8 mouse cellular contexts compared by ENCODE assay signal in the genomic region with DNA sequence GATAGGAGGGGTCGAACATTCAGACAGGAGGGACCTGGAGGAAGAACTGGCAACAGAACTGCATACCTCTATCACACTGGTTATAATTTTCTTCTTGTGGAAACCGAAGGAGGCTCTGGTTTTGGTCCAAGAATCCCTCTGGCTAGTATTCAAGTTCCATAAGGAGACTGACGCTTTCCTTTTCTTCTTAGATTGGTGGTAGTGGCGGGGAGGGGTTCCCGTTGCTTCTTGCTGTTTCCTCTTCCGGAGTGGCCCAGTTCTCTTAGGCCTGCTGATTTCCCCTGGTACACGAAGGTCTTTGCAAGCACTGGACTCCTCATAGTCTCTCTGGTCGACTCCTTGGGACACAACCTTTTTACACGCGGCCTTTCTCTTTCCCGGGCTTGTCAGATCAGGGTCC. TPM values are rescaled to one million over a fixed set of nuclear protein-coding genes. Genes with fewer than 3 reads are reported as not detected.
DNase-seq lines count a peak whose midpoint lies in the region; ATAC-seq and TF ChIP-seq lines count a peak whose summit lies in the region.

No protein-coding gene starts in this region.

- DNase-seq in brain, embryonic 14.5 days (ENCODE audit: low read depth): peak; percentile 29
- no peak for DNase-seq in liver, embryonic 14.5 days (ENCODE audit: low read depth in 3 of 3, low spot score in 3 of 3)
- peak; percentile 38 for DNase-seq in thymus, postnatal 14 days
- DNase-seq in layer of hippocampus, adult 9-10 months (ENCODE audit: low spot score): no peak
- DNase-seq in cerebellum, postnatal 4 days (ENCODE audit: low spot score in 2 of 2): no peak
- no peak for DNase-seq in adrenal gland, adult 8-10 months

- no peak for ATAC-seq in hindbrain, embryonic 13.5 days (ENCODE audit: low FRiP score)
- no peak for ATAC-seq in liver, embryonic 14.5 days (ENCODE audit: insufficient read depth)

- peak overlapping the region; percentile 93 for H3K4me3 ChIP-seq in ES-Bruce4 (ENCODE audit: low read depth, low read length)
- H3K4me3 ChIP-seq in hindbrain, embryonic 13.5 days: peak overlapping the region; percentile 76
- H3K4me3 ChIP-seq in liver, embryonic 14.5 days (ENCODE audit: insufficient read depth in 1 of 2, low read depth in 2 of 2, low read length in 2 of 2): peak overlapping the region; percentile 82 to 97

- H3K27me3 ChIP-seq in ES-Bruce4 (ENCODE audit: control insufficient read depth, insufficient read depth, low read length, poor library complexity, severe bottlenecking): no peaks in the 10 kb centered on the region
- H3K27me3 ChIP-seq in hindbrain, embryonic 13.5 days: no peaks in the 10 kb centered on the region
- H3K27me3 ChIP-seq in liver, embryonic 14.5 days (ENCODE audit: control insufficient read depth, insufficient read depth, low read length): no peaks in the 10 kb centered on the region

- TF ChIP-seq EP300 in ES-Bruce4 (IDR thresholded peaks at IDR 0.05; ENCODE audit: insufficient read depth, low read depth, low read length): no peak
- no peak for TF ChIP-seq EP300 in liver, embryonic 14.5 days (IDR thresholded peaks at IDR 0.05; ENCODE audit: low read depth)

- H3K4me1 ChIP-seq in ES-Bruce4 (ENCODE audit: control insufficient read depth, insufficient read depth, low read length): no peaks in the 10 kb centered on the region
- peaks cover 27% of the 10 kb centered on the region for H3K4me1 ChIP-seq in hindbrain, embryonic 13.5 days (replicated peaks)
- peaks cover 21 to 30% of the 10 kb centered on the region in 2 experiments for H3K4me1 ChIP-seq in liver, embryonic 14.5 days (replicated peaks; ENCODE audit: control insufficient read depth in 2 of 2, insufficient read depth in 2 of 2, low read length in 1 of 2)

- H3K4me2 ChIP-seq in hindbrain, embryonic 13.5 days: peak overlapping the region; percentile 90
- H3K4me2 ChIP-seq in liver, embryonic 14.5 days (ENCODE audit: low read depth): peak overlapping the region; percentile 87

- TF ChIP-seq POLR2A in ES-Bruce4 (IDR thresholded peaks at IDR 0.05; ENCODE audit: insufficient read depth, low read length): no peak
- no peak for TF ChIP-seq POLR2A in brain, embryonic 14.5 days (IDR thresholded peaks at IDR 0.05; ENCODE audit: borderline replicate concordance, extremely low read depth, insufficient read depth, insufficient read length, poor library complexity, severe bottlenecking)

- H3K9ac ChIP-seq in ES-Bruce4 (ENCODE audit: low read depth, poor library complexity, severe bottlenecking): peak overlapping the region; percentile 93
- peak overlapping the region; percentile 79 for H3K9ac ChIP-seq in hindbrain, embryonic 13.5 days
- H3K9ac ChIP-seq in liver, embryonic 14.5 days (replicated peaks): peak overlapping the region; percentile 90

- peaks cover 42% of the 10 kb centered on the region for H3K36me3 ChIP-seq in ES-Bruce4 (ENCODE audit: control insufficient read depth, insufficient read depth, low read length, poor library complexity, severe bottlenecking)
- H3K36me3 ChIP-seq in hindbrain, embryonic 13.5 days: peaks cover 11% of the 10 kb centered on the region; the same call in 1 of the 2 replicates
- H3K36me3 ChIP-seq in liver, embryonic 14.5 days (replicated peaks; ENCODE audit: control insufficient read depth, insufficient read depth, low read depth): peaks cover 20% of the 10 kb centered on the region

- H3K9me3 ChIP-seq in ES-Bruce4 (replicated peaks; ENCODE audit: control insufficient read depth, insufficient read depth, low read length, poor library complexity, severe bottlenecking): peaks cover 14% of the 10 kb centered on the region; the same call in 1 of the 2 replicates
- no peaks in the 10 kb centered on the region for H3K9me3 ChIP-seq in hindbrain, embryonic 13.5 days
- H3K9me3 ChIP-seq in liver, embryonic 14.5 days (ENCODE audit: control insufficient read depth, low read length): no peaks in the 10 kb centered on the region

- 43% methylated on average over 11 of the region's 11 CpGs for WGBS in hindbrain, embryonic 13.5 days
- 7% methylated on average over 11 of the region's 11 CpGs for WGBS in liver, embryonic 14.5 days (ENCODE audit: insufficient replicate concordance)

- TF ChIP-seq CTCF in ES-Bruce4 (IDR thresholded peaks at IDR 0.05; ENCODE audit: low read depth, low read length): no peak
- no peak for TF ChIP-seq CTCF in brain, embryonic 14.5 days (IDR thresholded peaks at IDR 0.05; ENCODE audit: borderline replicate concordance, extremely low read depth, insufficient read depth, insufficient read length)
- TF ChIP-seq CTCF in liver, embryonic 14.5 days (IDR thresholded peaks at IDR 0.05; ENCODE audit: low read depth): no peak

- H3K27ac ChIP-seq in ES-Bruce4 (ENCODE audit: insufficient read depth, low read length): no peak overlapping the region
- H3K27ac ChIP-seq in hindbrain, embryonic 13.5 days: no peak overlapping the region
- no peak overlapping the region for H3K27ac ChIP-seq in liver, embryonic 14.5 days

RNA-seq across cellular contexts. Expression of a gene that starts 1.0 kb away (rescaled TPM):
- polyA plus RNA-seq in ES-Bruce4 (2011; ENCODE audit: insufficient read depth, insufficient read length, low read depth, missing spikeins): 13.0 and 14.0 TPM in 2 replicates
- polyA plus RNA-seq in brain, embryonic 14.5 days (2012; rRNA removed): 2.1 and 3.2 TPM in 2 replicates
- polyA plus RNA-seq in hindbrain, embryonic 13.5 days (2015; fragmentation: Nextera tagmentation; extraction: Ambion mirVana): 3.7 and 3.8 TPM in 2 replicates
- 4.5 and 5.7 TPM in 2 replicates for polyA plus RNA-seq in liver, embryonic 14.5 days (2012; rRNA removed)
- 10.5 and 12.6 TPM in 2 replicates for polyA plus RNA-seq in liver, embryonic 14.5 days (2014; fragmentation: Nextera tagmentation; extraction: Ambion mirVana)
- total RNA-seq in adrenal gland, adult 8-10 months (2022): under 1 TPM; 0.26 to 0.71 (median 0.49) TPM

RNA-seq across cellular contexts. Expression of a gene that starts 23.1 kb away (rescaled TPM):
- polyA plus RNA-seq in ES-Bruce4 (2011; ENCODE audit: insufficient read depth, insufficient read length, low read depth, missing spikeins): 0.42 and 0.55 TPM in 2 replicates
- polyA plus RNA-seq in brain, embryonic 14.5 days (2012; rRNA removed): 0.44 and 0.53 TPM in 2 replicates
- 0.28 and 0.42 TPM in 2 replicates for polyA plus RNA-seq in hindbrain, embryonic 13.5 days (2015; fragmentation: Nextera tagmentation; extraction: Ambion mirVana)
- polyA plus RNA-seq in liver, embryonic 14.5 days (2012; rRNA removed): 0.05 and 0.08 TPM in 2 replicates
- polyA plus RNA-seq in liver, embryonic 14.5 days (2014; fragmentation: Nextera tagmentation; extraction: Ambion mirVana): 0.15 and 0.16 TPM in 2 replicates
- 1 to 10 TPM; 2.2 to 5.2 (median 2.6) TPM for total RNA-seq in adrenal gland, adult 8-10 months (2022)

RNA-seq across cellular contexts. Expression of a gene that starts 39.7 kb away (rescaled TPM):
- 51.9 TPM in 2 replicates for polyA plus RNA-seq in ES-Bruce4 (2011; ENCODE audit: insufficient read depth, insufficient read length, low read depth, missing spikeins)
- polyA plus RNA-seq in brain, embryonic 14.5 days (2012; rRNA removed): 74.7 and 115 TPM in 2 replicates
- polyA plus RNA-seq in hindbrain, embryonic 13.5 days (2015; fragmentation: Nextera tagmentation; extraction: Ambion mirVana): 120 and 136 TPM in 2 replicates
- 38.3 and 40.1 TPM in 2 replicates for polyA plus RNA-seq in liver, embryonic 14.5 days (2012; rRNA removed)
- polyA plus RNA-seq in liver, embryonic 14.5 days (2014; fragmentation: Nextera tagmentation; extraction: Ambion mirVana): 80.3 and 83.7 TPM in 2 replicates
- 10 to 100 TPM; 47.4 to 77.6 (median 63.9) TPM for total RNA-seq in adrenal gland, adult 8-10 months (2022)

RNA-seq across cellular contexts. Expression of a gene that starts 39.8 kb away (rescaled TPM):
- 36.2 and 37.1 TPM in 2 replicates for polyA plus RNA-seq in ES-Bruce4 (2011; ENCODE audit: insufficient read depth, insufficient read length, low read depth, missing spikeins)
- polyA plus RNA-seq in brain, embryonic 14.5 days (2012; rRNA removed): 91.6 and 112 TPM in 2 replicates
- 180 and 185 TPM in 2 replicates for polyA plus RNA-seq in hindbrain, embryonic 13.5 days (2015; fragmentation: Nextera tagmentation; extraction: Ambion mirVana)
- polyA plus RNA-seq in liver, embryonic 14.5 days (2012; rRNA removed): 10.8 and 11.6 TPM in 2 replicates
- 25.8 and 26.7 TPM in 2 replicates for polyA plus RNA-seq in liver, embryonic 14.5 days (2014; fragmentation: Nextera tagmentation; extraction: Ambion mirVana)
- 100 to 1,000 TPM in 1 of 4 experiments, 10 to 100 TPM in 3; 61.0 to 105 (median 84.6) TPM for total RNA-seq in adrenal gland, adult 8-10 months (2022)

RNA-seq across cellular contexts. Expression of a gene that starts 46.7 kb away (rescaled TPM):
- polyA plus RNA-seq in ES-Bruce4 (2011; ENCODE audit: insufficient read depth, insufficient read length, low read depth, missing spikeins): 0.29 and 0.78 TPM in 2 replicates
- polyA plus RNA-seq in brain, embryonic 14.5 days (2012; rRNA removed): 0.08 and 0.13 TPM in 2 replicates
- polyA plus RNA-seq in hindbrain, embryonic 13.5 days (2015; fragmentation: Nextera tagmentation; extraction: Ambion mirVana): 0.13 and 0.27 TPM in 2 replicates
- polyA plus RNA-seq in liver, embryonic 14.5 days (2012; rRNA removed): 0.02 and 0.03 TPM in 2 replicates
- 0.03 and 0.06 TPM in 2 replicates for polyA plus RNA-seq in liver, embryonic 14.5 days (2014; fragmentation: Nextera tagmentation; extraction: Ambion mirVana)
- under 1 TPM; 0.49 to 0.91 (median 0.60) TPM for total RNA-seq in adrenal gland, adult 8-10 months (2022)

Comparison
In these comparisons a context has a peak if more than half of its experiments do, and no peak if none do; other contexts are left out.
1. DNase-seq: peak in brain, embryonic 14.5 days (single experiment) and thymus, postnatal 14 days (single experiment); none in liver, embryonic 14.5 days (0 of 3), layer of hippocampus, adult 9-10 months (single experiment), cerebellum, postnatal 4 days (0 of 2) and adrenal gland, adult 8-10 months (single experiment).
2. Peak in every context shown above with its lines, with median percentiles within 50 percentile points of each other: H3K4me3 ChIP-seq and H3K9ac ChIP-seq.